Comparison of ENCODE assay signal across 21 mouse cellular contexts in genomic region chr5:43392908-43393545, GRCm38 (mm10).
DNase-seq lines count a peak whose midpoint lies in the region; ATAC-seq and TF ChIP-seq lines count a peak whose summit lies in the region.
"Had no signal": no experiment of that assay in that cellular context is flagged by ENCODE, and none has a peak within 500 bp of the region (broad histone marks: within the 10 kb centered on the region; RNA-seq: fewer than 3 reads in every experiment).

No protein-coding gene starts in this region.

- peak; percentile 59 for ATAC-seq in forebrain, postnatal 0 days
- no peak for ATAC-seq in forebrain, embryonic 14.5 days
- 0 out of 2 replicates have a peak, but pooled peaks have one; percentile 56 for ATAC-seq in hindbrain, postnatal 0 days
- ATAC-seq: forebrain, embryonic 15.5 days had no signal

- no peak overlapping the region for H3K27ac ChIP-seq in forebrain, postnatal 0 days (ENCODE audit: low read depth, low read length)
- no peak overlapping the region for H3K27ac ChIP-seq in forebrain, embryonic 14.5 days (ENCODE audit: low read depth, low read length)
- peak overlapping the region; percentile 37 for H3K27ac ChIP-seq in bone marrow macrophage, adult 2 months (ENCODE audit: insufficient read depth, low read depth, low read length)
- H3K27ac ChIP-seq in hindbrain, postnatal 0 days = no peak overlapping the region
- H3K27ac ChIP-seq: forebrain, embryonic 15.5 days; heart, embryonic 15.5 days; hindbrain, embryonic 15.5 days; liver, embryonic 15.5 days had no signal

- H3K36me3 ChIP-seq in forebrain, postnatal 0 days (ENCODE audit: insufficient read depth) = no peaks in the 10 kb centered on the region
- H3K36me3 ChIP-seq in forebrain, embryonic 14.5 days (ENCODE audit: control insufficient read depth, insufficient read depth, low read length) = no peaks in the 10 kb centered on the region
- no peaks in the 10 kb centered on the region for H3K36me3 ChIP-seq in hindbrain, postnatal 0 days (ENCODE audit: insufficient read depth, low read length)
- H3K36me3 ChIP-seq: forebrain, embryonic 15.5 days; G1E; heart, embryonic 15.5 days; hindbrain, embryonic 15.5 days; liver, embryonic 15.5 days had no signal

- no peak for TF ChIP-seq CTCF in forebrain, postnatal 0 days (IDR thresholded peaks at IDR 0.05; ENCODE audit: low read depth)
- no peak for TF ChIP-seq CTCF in bone marrow macrophage, adult 2 months (IDR thresholded peaks at IDR 0.05; ENCODE audit: low read depth, low read length)
- TF ChIP-seq CTCF in hindbrain, postnatal 0 days (IDR thresholded peaks at IDR 0.05; ENCODE audit: low read depth) = no peak

- no peak overlapping the region for H3K4me2 ChIP-seq in forebrain, postnatal 0 days (ENCODE audit: low read depth)
- H3K4me2 ChIP-seq in forebrain, embryonic 14.5 days (ENCODE audit: low read length) = no peak overlapping the region
- no peak overlapping the region for H3K4me2 ChIP-seq in hindbrain, postnatal 0 days (ENCODE audit: low read depth, low read length)
- H3K4me2 ChIP-seq: forebrain, embryonic 15.5 days; heart, embryonic 15.5 days; hindbrain, embryonic 15.5 days; liver, embryonic 15.5 days had no signal

- no peaks in the 10 kb centered on the region for H3K9me3 ChIP-seq in forebrain, postnatal 0 days (ENCODE audit: low read length)
- H3K9me3 ChIP-seq in forebrain, embryonic 14.5 days (replicated peaks; ENCODE audit: control insufficient read depth, low read length) = no peaks in the 10 kb centered on the region
- no peaks in the 10 kb centered on the region for H3K9me3 ChIP-seq in hindbrain, postnatal 0 days (ENCODE audit: low read length)
- H3K9me3 ChIP-seq: forebrain, embryonic 15.5 days; G1E; heart, embryonic 15.5 days; hindbrain, embryonic 15.5 days; liver, embryonic 15.5 days; megakaryocyte, embryonic 14.5 days had no signal

- WGBS in forebrain, postnatal 0 days = 48% methylated on average over 8 of the region's 8 CpGs
- WGBS in forebrain, embryonic 14.5 days = 76% methylated on average over 8 of the region's 8 CpGs
- WGBS in hindbrain, postnatal 0 days = 56% methylated on average over 8 of the region's 8 CpGs

- TF ChIP-seq POLR2A in bone marrow macrophage, adult 2 months (IDR thresholded peaks at IDR 0.05; ENCODE audit: borderline replicate concordance, low read depth, low read length) = no peak

- no peaks in the 10 kb centered on the region for H3K27me3 ChIP-seq in forebrain, postnatal 0 days (ENCODE audit: insufficient read depth, low read length)
- H3K27me3 ChIP-seq in forebrain, embryonic 14.5 days (replicated peaks; ENCODE audit: control insufficient read depth, insufficient read depth, low read length) = no peaks in the 10 kb centered on the region
- no peaks in the 10 kb centered on the region for H3K27me3 ChIP-seq in hindbrain, postnatal 0 days (ENCODE audit: insufficient read depth, low read length)
- H3K27me3 ChIP-seq: forebrain, embryonic 15.5 days; heart, embryonic 15.5 days; hindbrain, embryonic 15.5 days; liver, embryonic 15.5 days; megakaryocyte, embryonic 14.5 days had no signal

- peak; percentile 11 for DNase-seq in forebrain, postnatal 0 days
- DNase-seq in forebrain, embryonic 14.5 days (ENCODE audit: low spot score) = no peak
- peak; percentile 9 to 15 for DNase-seq in layer of hippocampus, postnatal 14 days (ENCODE audit: low spot score in 2 of 2)
- no peak for DNase-seq in layer of hippocampus, postnatal 10 days (ENCODE audit: low spot score in 2 of 2)
- DNase-seq in hindbrain, postnatal 0 days (ENCODE audit: low spot score) = peak; percentile 57
- DNase-seq in thymus, postnatal 25 days = no peak
- DNase-seq: cerebellum, adult 11-12 months; heart, adult 11 months; kidney, adult 11 months; kidney, postnatal 10 days; lung, postnatal 10 days; retina, postnatal 1 day; right cerebral cortex, postnatal 4 days; thymus, postnatal 36 days had no signal

- no peak overlapping the region for H3K9ac ChIP-seq in forebrain, postnatal 0 days
- H3K9ac ChIP-seq in forebrain, embryonic 14.5 days (ENCODE audit: low read length) = no peak overlapping the region
- no peak overlapping the region for H3K9ac ChIP-seq in hindbrain, postnatal 0 days (replicated peaks; ENCODE audit: low read length)
- H3K9ac ChIP-seq: forebrain, embryonic 15.5 days; heart, embryonic 15.5 days; hindbrain, embryonic 15.5 days; liver, embryonic 15.5 days had no signal

- H3K4me3 ChIP-seq in forebrain, postnatal 0 days (ENCODE audit: low read depth, low read length) = no peak overlapping the region
- no peak overlapping the region for H3K4me3 ChIP-seq in forebrain, embryonic 14.5 days (ENCODE audit: low read depth, low read length)
- no peak overlapping the region for H3K4me3 ChIP-seq in bone marrow macrophage, adult 2 months (ENCODE audit: insufficient read depth, low read length)
- H3K4me3 ChIP-seq in hindbrain, postnatal 0 days (ENCODE audit: low read length) = no peak overlapping the region
- H3K4me3 ChIP-seq: forebrain, embryonic 15.5 days; heart, embryonic 15.5 days; hindbrain, embryonic 15.5 days; liver, embryonic 15.5 days; megakaryocyte, embryonic 14.5 days had no signal

- no peaks in the 10 kb centered on the region for H3K4me1 ChIP-seq in forebrain, postnatal 0 days (ENCODE audit: insufficient read depth)
- H3K4me1 ChIP-seq in forebrain, embryonic 14.5 days (ENCODE audit: control insufficient read depth, insufficient read depth, low read length) = 0 out of 2 replicates have a peak, but pooled peaks cover 4% of the 10 kb centered on the region
- peaks cover 15% of the 10 kb centered on the region for H3K4me1 ChIP-seq in bone marrow macrophage, adult 2 months (ENCODE audit: control insufficient read depth, insufficient read depth, low read length)
- no peaks in the 10 kb centered on the region for H3K4me1 ChIP-seq in hindbrain, postnatal 0 days (ENCODE audit: insufficient read depth, low read length)
- H3K4me1 ChIP-seq: forebrain, embryonic 15.5 days; heart, embryonic 15.5 days; hindbrain, embryonic 15.5 days; liver, embryonic 15.5 days; megakaryocyte, embryonic 14.5 days had no signal

Comparison
In these comparisons a context has a peak if more than half of its experiments do, and no peak if none do; other contexts are left out.
1. DNase-seq: peak in forebrain, postnatal 0 days (single experiment), layer of hippocampus, postnatal 14 days (2 of 2) and hindbrain, postnatal 0 days (single experiment); none in forebrain, embryonic 14.5 days (single experiment), layer of hippocampus, postnatal 10 days (0 of 2) and thymus, postnatal 25 days (single experiment).